Mouse (Mus musculus) neural tube, embryonic 13.5 days (tissue): ENCODE results near the gene Magi2. TPM values are rescaled to one million over a fixed set of nuclear protein-coding genes. Genes with fewer than 3 reads are reported as not detected.
"Not testable (repeated sequence)": the region's sequence is repeated elsewhere in the genome, so short reads cannot be mapped to it uniquely, and the experiment has no call there.

Source experiments
- ATAC-seq: fragments of 200-750 bp; cut with Nextera tagmentation; 2 replicates; pipeline ENCODE4 v1.8.0; 2017; ENCODE audit warnings: low read depth, mild to moderate bottlenecking, moderate TSS enrichment, moderate library complexity
- H3K27ac ChIP-seq: fragments of 300-500 bp; sonication (generic); replicated peaks from 2 replicates; pipeline ENCODE4 v1.5.1; 2015; ENCODE audit warnings: moderate library complexity, mild to moderate bottlenecking, inconsistent platforms
- H3K27me3 ChIP-seq: fragments of 300-500 bp; sonication (generic); 2 replicates; pipeline ENCODE4 v1.6.1; 2015; ENCODE audit warnings: mild to moderate bottlenecking, inconsistent platforms
- H3K36me3 ChIP-seq: fragments of 300-500 bp; sonication (generic); 2 replicates; pipeline ENCODE4 v1.6.1; 2015; ENCODE audit warnings: mild to moderate bottlenecking, inconsistent platforms
- H3K4me1 ChIP-seq: fragments of 300-500 bp; sonication (generic); replicated peaks from 2 replicates; pipeline ENCODE4 v1.6.1; 2015; ENCODE audit warnings: inconsistent platforms
- H3K4me2 ChIP-seq: fragments of 300-500 bp; sonication (generic); 2 replicates; pipeline ENCODE4 v1.6.1; 2015; ENCODE audit warnings: inconsistent platforms, mild to moderate bottlenecking, moderate library complexity
- H3K4me3 ChIP-seq: fragments of 300-500 bp; sonication (generic); 2 replicates; pipeline ENCODE4 v1.5.1; 2015; ENCODE audit warnings: mild to moderate bottlenecking, inconsistent platforms
- H3K9ac ChIP-seq: fragments of 300-500 bp; sonication (generic); 2 replicates; pipeline ENCODE4 v1.6.1; 2015; ENCODE audit warnings: moderate library complexity, mild to moderate bottlenecking, inconsistent platforms
- H3K9me3 ChIP-seq: fragments of 300-500 bp; sonication (generic); 2 replicates; pipeline ENCODE4 v1.6.1; 2016; ENCODE audit warnings: inconsistent platforms
- WGBS: fragments of 180-500 bp; shearing (Covaris S2); methylation state at CpG from one replicate; pipeline ENCODE4 v1.1.7; 2015; 5-methylcytosine and 5-hydroxymethylcytosine counted together
- polyA plus RNA-seq: library from polyadenylated mRNA; unstranded; fragments of >200 nt; fragmentation: Nextera tagmentation; extraction: Ambion mirVana; gene quantifications from 2 replicates; pipeline ENCODE4 v1.2.1, GENCODE M21; 2015

Magi2 gene
- polyA plus RNA-seq, 1 experiment from 2014 or later, result 23.1 TPM

DNA sequence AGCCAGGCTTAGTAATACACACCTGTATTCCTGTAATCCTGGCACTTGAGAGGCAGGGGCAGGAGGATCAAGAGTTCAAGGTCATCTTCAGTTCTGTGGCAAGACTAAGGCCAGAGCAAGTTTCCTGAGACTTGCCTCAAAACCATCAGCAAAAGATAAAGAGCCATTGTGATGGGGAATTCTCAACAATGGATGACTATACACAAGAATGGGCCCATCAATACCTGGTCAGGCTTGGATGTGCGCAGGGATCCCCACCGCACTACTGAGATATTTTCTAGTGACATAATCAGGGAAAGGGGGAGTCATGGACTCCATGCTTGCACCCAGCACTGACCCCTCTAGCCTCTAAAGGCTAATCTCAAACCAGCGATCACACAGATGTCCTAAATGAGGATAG, 1465.4 kb downstream of the Magi2 start:
- H3K27ac ChIP-seq, result no peak overlapping the region
- no peaks in the 10 kb centered on the region; the same call in 1 of the 2 replicates for H3K9me3 ChIP-seq
- no peak overlapping the region for H3K4me3 ChIP-seq
- H3K4me1 ChIP-seq, result no peaks in the 10 kb centered on the region
- no peaks in the 10 kb centered on the region for H3K27me3 ChIP-seq
- no peak overlapping the region for H3K4me2 ChIP-seq
- no peak overlapping the region for H3K9ac ChIP-seq
- ATAC-seq, result no peak
- WGBS, result 97% methylated on average over 3 of the region's 3 CpGs
- peaks cover 24% of the 10 kb centered on the region for H3K36me3 ChIP-seq

DNA sequence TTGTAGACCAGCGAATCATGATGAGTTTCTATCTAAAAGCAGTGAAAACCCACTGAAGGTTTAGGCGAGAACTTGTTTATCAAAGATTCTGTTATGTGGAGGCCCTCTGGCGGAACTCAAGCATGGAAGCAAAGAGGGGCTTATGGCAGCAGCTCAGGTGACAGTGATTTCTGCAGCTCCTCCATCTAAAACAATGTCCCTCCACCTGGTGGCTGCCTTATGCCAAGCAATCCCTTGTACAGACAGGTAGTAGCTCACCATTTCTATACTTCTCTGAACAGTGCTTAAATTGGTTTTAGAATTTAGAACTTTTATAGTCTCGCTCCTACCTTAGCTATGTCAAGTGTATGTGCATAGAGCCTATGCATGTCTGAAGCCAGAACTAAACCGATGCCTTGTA, 1472.3 kb downstream of the Magi2 start:
- Histone ChIP-seq H3K4me1 (peaks cover 28% of the 10 kb centered on the region), H3K4me2 (no peak overlapping the region), H3K27ac (no peak overlapping the region), H3K27me3 (no peaks in the 10 kb centered on the region), H3K4me3 (no peak overlapping the region), H3K9me3 (no peaks in the 10 kb centered on the region), H3K9ac (no peak overlapping the region), H3K36me3 (0 out of 2 replicates have a peak, but pooled peaks cover 3% of the 10 kb centered on the region)
- WGBS, result 92% methylated on average over 5 of the region's 5 CpGs
- no peak for ATAC-seq

DNA sequence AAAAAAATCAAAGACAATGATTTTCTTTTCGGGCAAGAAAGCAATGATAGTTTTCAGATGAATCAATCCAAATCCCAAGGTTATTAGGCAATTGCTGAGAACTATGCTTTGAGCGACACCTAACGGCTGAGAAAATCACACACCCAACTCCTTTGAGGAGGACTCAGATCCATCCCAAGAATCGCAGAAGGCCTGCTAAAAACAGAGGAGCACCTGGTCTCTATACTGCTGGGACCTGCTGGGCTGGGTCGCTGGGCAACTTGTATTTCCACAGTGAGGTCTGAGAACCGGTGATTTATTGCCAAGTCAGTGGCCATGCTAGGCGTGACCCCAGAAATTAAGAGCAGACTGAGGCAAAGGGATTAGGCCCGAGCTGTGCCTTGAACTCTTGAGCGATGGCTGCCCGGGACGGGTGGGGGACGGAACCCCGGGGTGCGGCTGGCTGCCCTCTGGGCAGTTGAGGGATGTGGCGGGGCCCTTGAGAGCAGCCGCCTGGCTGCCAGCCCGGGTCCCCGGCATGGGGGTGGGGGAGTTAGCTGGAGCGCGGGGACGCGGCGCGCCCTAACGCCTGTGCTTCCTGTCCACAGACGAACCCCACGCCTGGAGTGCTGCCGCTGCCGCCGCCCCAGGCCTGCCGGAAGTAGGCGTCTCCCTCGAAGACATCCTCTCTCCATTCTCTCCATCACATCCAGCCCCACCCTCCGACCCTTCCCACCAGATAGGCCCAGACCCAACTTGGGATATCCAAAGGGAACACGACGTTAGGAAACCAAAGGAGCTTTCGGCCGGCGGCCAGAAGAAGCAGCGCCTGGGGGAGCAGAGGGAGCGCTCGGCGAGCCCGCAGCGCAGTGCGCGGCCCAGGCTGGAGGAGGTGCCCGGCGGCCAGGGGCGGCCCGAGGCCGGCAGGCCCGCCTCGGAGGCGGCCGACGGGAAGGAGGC, 1474.9 kb downstream of the Magi2 start:
- Histone ChIP-seq H3K4me1 (peaks cover 30% of the 10 kb centered on the region), H3K4me3 (peak overlapping the region; percentile 64), H3K9me3 (no peaks in the 10 kb centered on the region), H3K27ac (peak overlapping the region; percentile 99), H3K4me2 (peak overlapping the region; percentile 73), H3K36me3 (peaks cover 8% of the 10 kb centered on the region; the same call in 1 of the 2 replicates), H3K9ac (peak overlapping the region; percentile 94), H3K27me3 (no peaks in the 10 kb centered on the region)
- peak; percentile 96 for ATAC-seq
- WGBS, result under 1% methylated on average over 56 of the region's 57 CpGs

DNA sequence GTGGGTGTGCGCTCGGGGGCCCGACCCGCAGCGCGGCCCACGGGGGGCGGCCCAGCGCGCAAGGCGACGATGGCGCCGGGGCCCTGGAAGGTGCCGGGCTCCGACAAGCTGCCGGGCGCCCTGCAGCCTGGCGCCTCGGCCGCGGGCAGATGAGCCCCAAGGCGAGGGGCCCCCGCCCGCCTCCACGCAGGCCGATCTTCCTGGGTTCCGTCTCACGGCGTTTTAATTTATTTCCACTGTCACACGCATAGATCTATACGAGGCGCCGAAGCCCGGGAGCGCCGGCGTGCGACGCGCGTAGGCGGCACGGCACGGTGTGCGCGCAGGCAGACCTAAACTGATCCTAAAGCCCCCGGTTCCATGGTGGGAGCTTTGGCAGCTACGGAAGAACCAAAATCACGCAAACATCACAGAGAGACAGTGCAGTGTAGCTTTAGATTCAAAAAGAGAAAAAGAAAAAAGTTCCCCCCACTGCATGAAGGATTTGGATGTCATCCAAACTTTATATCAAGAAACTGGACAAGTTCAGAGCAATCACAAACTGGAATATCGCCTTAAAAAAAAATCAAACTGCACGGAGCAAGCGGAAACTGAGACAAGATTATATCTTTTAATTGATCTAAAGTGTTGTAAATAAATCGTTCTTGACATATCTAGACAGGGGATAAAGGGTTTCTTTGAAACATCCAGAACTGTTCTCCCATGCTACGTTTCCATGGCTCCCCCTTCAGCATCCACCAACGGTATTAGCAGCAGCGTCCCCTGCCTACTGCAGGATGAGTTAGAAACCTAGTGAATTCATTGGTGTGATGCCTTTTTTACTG, 1475.9 kb downstream of the Magi2 start:
- Histone ChIP-seq H3K27me3 (no peaks in the 10 kb centered on the region), H3K9me3 (no peaks in the 10 kb centered on the region), H3K4me1 (peaks cover 30% of the 10 kb centered on the region), H3K4me3 (peak overlapping the region; percentile 64), H3K36me3 (peaks cover 8% of the 10 kb centered on the region; the same call in 1 of the 2 replicates), H3K4me2 (peak overlapping the region; percentile 73), H3K9ac (peak overlapping the region; percentile 94), H3K27ac (peak overlapping the region; percentile 99)
- peak; percentile 69 for ATAC-seq
- WGBS, result under 1% methylated on average over 56 of the region's 57 CpGs

DNA sequence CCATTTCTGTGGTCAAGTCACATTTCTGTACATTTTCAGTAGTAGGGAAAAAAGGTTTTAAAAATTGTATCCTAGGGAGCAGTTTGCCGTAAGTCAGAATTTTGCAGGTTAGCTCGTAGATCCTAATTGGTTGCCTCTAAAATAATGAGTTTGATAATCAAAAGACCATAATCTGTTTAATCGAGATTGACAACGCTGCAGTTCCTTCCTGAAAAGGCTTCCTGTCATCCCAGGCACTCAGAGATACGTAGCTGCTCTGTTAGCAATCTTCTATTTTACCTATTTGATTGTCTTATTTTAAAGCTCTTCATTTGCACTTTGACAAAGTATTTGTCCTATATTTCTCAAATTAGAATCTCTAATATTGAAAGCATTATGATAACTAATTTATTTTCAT, 1476.5 kb downstream of the Magi2 start:
- Histone ChIP-seq H3K4me2 (peak overlapping the region; percentile 73), H3K9me3 (no peaks in the 10 kb centered on the region), H3K9ac (peak overlapping the region; percentile 94; the same call in 1 of the 2 replicates), H3K36me3 (peaks cover 8% of the 10 kb centered on the region; the same call in 1 of the 2 replicates), H3K27ac (peak overlapping the region; percentile 99; the same call in 1 of the 2 replicates), H3K27me3 (no peaks in the 10 kb centered on the region), H3K4me3 (peak overlapping the region; percentile 64), H3K4me1 (peaks cover 30% of the 10 kb centered on the region)
- WGBS, result 65% methylated on average over 5 of the region's 5 CpGs
- ATAC-seq, result no peak

DNA sequence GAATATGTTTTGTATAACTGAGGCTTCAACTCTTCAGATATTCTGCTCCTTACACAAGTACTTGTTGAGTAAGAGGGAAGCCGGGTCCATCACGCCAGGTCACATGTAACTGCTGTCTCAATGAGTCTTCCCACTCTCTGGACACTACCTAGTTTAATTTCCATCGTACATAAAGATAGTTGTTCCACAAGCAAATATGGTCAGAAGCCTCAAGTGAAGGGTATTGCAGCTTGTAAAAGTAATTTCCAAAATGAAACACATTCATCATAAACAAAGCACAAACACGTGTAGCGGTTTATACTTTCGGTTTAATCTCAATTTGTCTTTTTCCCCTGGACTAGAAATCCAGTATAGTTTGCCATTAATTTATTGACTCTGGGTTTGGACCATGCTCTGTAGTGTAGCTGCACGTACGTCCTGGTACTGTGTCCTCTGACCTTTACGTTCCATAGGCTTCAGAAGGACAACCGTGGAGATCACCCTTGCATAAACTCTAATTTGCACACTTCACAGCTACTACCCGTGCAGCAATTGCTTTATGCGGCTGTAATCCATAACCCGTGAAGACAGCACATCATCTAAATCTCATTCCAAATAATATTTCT, 1477.2 kb downstream of the Magi2 start:
- no peaks in the 10 kb centered on the region for H3K9me3 ChIP-seq
- no peak overlapping the region for H3K4me3 ChIP-seq
- H3K4me1 ChIP-seq, result peaks cover 30% of the 10 kb centered on the region
- H3K4me2 ChIP-seq, result no peak overlapping the region
- WGBS, result 76% methylated on average over 13 of the region's 13 CpGs
- no peak overlapping the region for H3K27ac ChIP-seq
- no peak overlapping the region for H3K9ac ChIP-seq
- ATAC-seq, result no peak
- no peaks in the 10 kb centered on the region for H3K27me3 ChIP-seq
- H3K36me3 ChIP-seq, result peaks cover 8% of the 10 kb centered on the region; the same call in 1 of the 2 replicates

DNA sequence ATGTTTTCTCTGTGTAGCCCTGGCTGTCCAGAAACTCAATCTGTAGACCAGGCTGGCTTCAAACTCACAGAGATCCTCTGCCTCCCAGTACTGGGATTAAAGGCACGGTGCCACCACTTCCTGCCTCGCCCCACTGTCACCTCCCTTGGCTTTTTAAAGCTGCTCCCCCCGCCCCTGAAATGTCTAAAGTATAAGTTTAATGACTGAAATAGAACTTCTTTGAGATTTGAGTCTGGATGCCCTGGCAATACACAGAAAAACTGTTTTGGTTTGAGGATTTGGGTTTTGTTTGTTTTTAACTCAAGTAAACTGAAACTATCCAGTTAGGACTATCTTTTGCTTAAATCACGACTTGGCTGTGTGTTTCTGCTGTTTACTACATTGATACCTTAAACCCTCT, 1478.0 kb downstream of the Magi2 start:
- Histone ChIP-seq H3K9me3 (no peaks in the 10 kb centered on the region), H3K27ac (no peak overlapping the region), H3K27me3 (no peaks in the 10 kb centered on the region), H3K4me1 (peaks cover 26% of the 10 kb centered on the region), H3K4me2 (no peak overlapping the region), H3K9ac (no peak overlapping the region), H3K4me3 (no peak overlapping the region), H3K36me3 (peaks cover 8% of the 10 kb centered on the region; the same call in 1 of the 2 replicates)
- no peak for ATAC-seq
- 62% methylated on average over 4 of the region's 4 CpGs for WGBS

DNA sequence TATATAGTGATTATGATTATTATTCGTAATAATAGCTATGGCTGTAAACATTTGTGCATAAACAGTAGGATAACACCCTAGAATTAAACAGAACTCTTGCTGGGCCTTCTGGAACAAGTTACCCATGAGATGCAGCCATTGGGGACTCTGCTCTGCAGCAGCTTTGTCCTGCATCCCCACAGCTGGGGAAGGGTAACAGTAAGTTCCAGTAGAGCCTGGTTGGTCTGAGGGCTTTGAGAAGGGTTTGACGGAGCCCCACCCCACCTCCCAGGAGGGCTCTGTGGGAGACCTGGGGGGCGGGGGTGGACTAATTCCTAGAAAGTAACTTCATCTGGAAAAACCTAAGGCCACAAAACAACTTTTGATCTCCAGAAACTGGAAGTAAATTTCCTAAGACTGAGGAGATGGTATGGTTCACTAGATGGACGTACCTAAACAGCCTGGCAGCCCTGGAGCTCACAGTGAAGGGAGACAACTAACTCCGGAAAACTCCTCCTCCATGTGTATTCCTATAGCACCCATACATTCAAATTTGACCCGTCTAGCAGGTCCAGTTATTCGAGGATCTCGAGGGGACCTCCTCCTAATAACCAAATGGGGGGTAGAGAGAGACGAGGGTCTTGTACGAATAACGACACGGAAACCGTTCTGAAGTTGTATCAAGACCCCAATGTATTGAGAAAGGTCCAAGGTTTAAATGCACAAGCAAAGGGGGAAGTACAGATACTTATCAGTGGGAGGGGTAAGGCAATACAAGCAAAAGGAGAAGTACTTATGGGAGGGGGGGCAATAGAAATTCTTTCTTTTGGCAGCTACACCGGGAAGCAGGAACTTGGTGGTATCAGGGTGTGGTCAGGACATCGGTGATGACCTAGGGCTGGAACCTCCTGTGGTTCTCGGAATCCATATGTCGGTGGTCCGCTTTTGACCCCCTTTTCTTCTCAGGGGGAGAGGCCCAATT, 1479.8 kb downstream of the Magi2 start:
- H3K9me3 ChIP-seq, H3K36me3 ChIP-seq, H3K27me3 ChIP-seq, H3K4me2 ChIP-seq, H3K27ac ChIP-seq, H3K4me3 ChIP-seq, H3K9ac ChIP-seq, ATAC-seq: not testable (repeated sequence)
- peaks cover 18% of the 10 kb centered on the region for H3K4me1 ChIP-seq
- WGBS, result 94% methylated on average over 12 of the region's 18 CpGs

DNA sequence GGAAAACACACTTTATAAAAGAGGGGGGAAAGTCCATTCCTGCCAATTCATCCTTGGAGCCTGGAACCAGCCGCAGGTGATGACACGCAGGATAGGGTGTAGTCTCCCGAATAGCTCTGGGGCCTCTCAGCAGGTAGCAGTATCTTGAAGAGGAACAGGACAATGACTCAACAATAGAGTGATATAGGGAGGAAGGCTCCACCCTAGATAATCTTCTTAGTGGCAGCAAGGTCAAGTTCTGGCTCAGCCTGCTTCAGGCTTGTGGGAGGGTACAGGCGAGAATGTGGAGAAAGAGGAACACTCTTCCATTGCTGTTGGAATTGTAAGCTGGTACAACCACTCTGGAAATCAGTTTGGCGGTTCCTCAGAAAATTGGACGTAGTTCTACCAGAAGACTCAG, 1484.0 kb downstream of the Magi2 start:
- not testable (repeated sequence) for H3K4me3 ChIP-seq, H3K9ac ChIP-seq, H3K27ac ChIP-seq, H3K4me2 ChIP-seq, ATAC-seq, H3K4me1 ChIP-seq, H3K36me3 ChIP-seq, H3K9me3 ChIP-seq, H3K27me3 ChIP-seq
- WGBS, result 92% methylated on average over 6 of the region's 6 CpGs

DNA sequence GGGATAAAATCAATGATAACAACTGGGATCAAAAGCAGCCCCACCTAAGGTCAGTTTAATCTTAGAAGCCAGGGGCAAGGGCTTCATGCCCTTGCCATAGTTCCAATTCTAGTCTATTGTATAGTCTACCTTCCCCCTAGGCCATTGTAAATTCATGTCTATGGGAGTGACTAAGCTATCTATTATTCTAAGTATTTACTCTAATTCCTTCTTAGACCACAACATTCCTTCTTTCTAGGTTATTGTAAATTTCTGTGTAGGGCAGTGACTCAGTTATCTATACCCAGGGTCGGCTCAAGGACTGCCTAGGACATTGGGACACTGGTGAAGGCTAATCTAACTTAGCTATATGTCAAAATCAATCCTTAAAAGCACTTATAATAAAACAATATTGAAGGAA, 1487.8 kb downstream of the Magi2 start:
- H3K4me1 ChIP-seq, H3K36me3 ChIP-seq, H3K27ac ChIP-seq, H3K4me3 ChIP-seq, H3K27me3 ChIP-seq, ATAC-seq, H3K9me3 ChIP-seq, H3K9ac ChIP-seq, H3K4me2 ChIP-seq: not testable (repeated sequence)
- WGBS, result 86% methylated on average over 1 of the region's 1 CpGs

DNA sequence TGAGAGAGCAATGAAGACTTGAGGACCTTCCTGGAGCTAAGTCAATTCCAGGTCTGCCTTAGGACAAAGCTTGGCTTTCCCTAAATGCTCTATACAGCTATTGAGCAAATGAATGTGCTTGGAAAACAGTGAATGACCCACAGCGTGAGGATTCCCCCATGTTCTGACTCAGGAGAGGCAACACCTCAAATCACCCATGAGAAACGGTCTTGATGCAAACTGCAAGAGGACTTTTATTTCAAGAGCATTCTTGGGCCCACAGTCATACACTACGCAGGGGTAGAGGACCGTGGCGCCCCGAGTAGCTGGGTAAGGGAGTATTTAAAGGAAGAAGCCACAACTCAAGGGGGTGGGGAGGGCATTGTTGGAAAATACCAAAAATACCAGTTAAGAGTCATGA, 1489.1 kb downstream of the Magi2 start:
- ATAC-seq, H3K4me1 ChIP-seq, H3K4me3 ChIP-seq, H3K9me3 ChIP-seq, H3K9ac ChIP-seq, H3K4me2 ChIP-seq, H3K36me3 ChIP-seq, H3K27ac ChIP-seq, H3K27me3 ChIP-seq: not testable (repeated sequence)
- 92% methylated on average over 6 of the region's 6 CpGs for WGBS
